Mouse (Mus musculus): ENCODE data around the gene Casc4.

DNA sequence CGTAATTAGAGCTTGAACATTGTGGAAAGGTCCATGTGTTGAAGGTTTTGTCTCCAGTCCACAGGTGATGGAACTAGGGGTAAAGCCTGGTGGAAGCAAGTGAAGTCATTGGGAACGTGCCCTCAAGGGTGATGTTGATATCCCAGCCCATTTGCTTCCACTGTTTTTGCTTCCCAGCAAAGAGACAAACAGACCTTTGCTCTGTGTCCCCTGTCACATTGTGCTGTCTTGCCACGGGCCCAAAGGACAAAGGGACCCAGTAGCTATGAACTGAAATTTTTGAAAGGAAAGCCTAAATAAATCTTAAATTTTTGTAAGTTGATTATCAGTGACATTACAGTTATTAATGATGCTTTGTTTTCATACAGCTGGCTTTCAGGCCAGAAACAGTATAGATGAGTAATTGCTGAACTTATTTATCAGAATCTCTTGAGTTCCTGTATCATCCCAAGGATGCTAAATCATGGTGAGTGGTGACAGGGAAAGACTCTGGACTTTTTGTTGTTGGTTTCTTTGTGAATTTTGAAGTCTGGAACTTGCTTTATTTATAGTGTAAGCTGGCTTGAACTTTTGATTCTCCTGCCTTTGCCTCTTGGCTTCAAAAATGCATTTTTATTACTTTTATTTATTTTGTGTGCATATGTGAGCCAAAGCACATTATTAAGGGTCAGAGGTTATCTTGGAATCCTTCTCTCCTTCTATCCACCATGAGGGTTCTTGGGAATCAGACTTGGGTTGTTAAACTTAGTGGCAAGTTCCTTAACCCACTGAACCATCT is 22.1 kb downstream of the Casc4 start:
- TF ChIP-seq CTCF (IDR thresholded peaks at IDR 0.05; ENCODE audit: borderline replicate concordance, insufficient read depth, low read length) (no peak), POLR2A (IDR thresholded peaks at IDR 0.05; ENCODE audit: low read depth, low read length) (no peak)
